Mouse (Mus musculus) forebrain, embryonic 10.5 days (tissue): Measurements from ENCODE around the gene Dok3. TPM values are rescaled to one million over a fixed set of nuclear protein-coding genes. Genes with fewer than 3 reads are reported as not detected.
A peak's percentile ranks its signal among the peaks of the same experiment; 100 is the strongest.
"Not testable (repeated sequence)": the region's sequence is repeated elsewhere in the genome, so short reads cannot be mapped to it uniquely, and the experiment has no call there.

ENCODE experiments used
- DNase-seq: peaks from one replicate; pipeline ENCODE4 v3.0.0-alpha.2; 2017; ENCODE audit warnings: low spot score; ENCODE audit errors: extremely low spot score
- H3K27ac ChIP-seq: fragments of 300-500 bp; sonication (generic); 2 replicates; pipeline ENCODE4 v1.5.1; 2016; ENCODE audit warnings: mild to moderate bottlenecking
- H3K27me3 ChIP-seq: fragments of 300-500 bp; sonication (generic); 2 replicates; pipeline ENCODE4 v1.6.1; 2016; ENCODE audit warnings: mild to moderate bottlenecking; ENCODE audit not compliant: poor library complexity, severe bottlenecking
- H3K36me3 ChIP-seq: fragments of 300-500 bp; sonication (generic); replicated peaks from 2 replicates; pipeline ENCODE4 v1.6.1; 2016; ENCODE audit warnings: mild to moderate bottlenecking, moderate library complexity
- H3K4me1 ChIP-seq: fragments of 300-500 bp; sonication (generic); 2 replicates; pipeline ENCODE4 v1.6.1; 2016
- H3K4me3 ChIP-seq: fragments of 300-500 bp; sonication (generic); 2 replicates; pipeline ENCODE4 v1.5.1; 2016; ENCODE audit warnings: mild to moderate bottlenecking, moderate library complexity
- H3K9me3 ChIP-seq: fragments of 300-500 bp; sonication (generic); 2 replicates; pipeline ENCODE4 v1.6.1; 2016; ENCODE audit warnings: mild to moderate bottlenecking, moderate library complexity
- WGBS: fragments of 180-500 bp; shearing (Covaris S2); methylation state at CpG from one replicate; pipeline ENCODE4 v1.1.7; 2016; 5-methylcytosine and 5-hydroxymethylcytosine counted together
- polyA plus RNA-seq: library from polyadenylated mRNA; unstranded; fragments of >200 nt; fragmentation: Nextera tagmentation; extraction: Ambion mirVana; gene quantifications from 2 replicates; pipeline ENCODE4 v1.2.1, GENCODE M21; 2016

Dok3 gene
- 3.3 and 4.2 TPM in 2 replicates for polyA plus RNA-seq

- no peaks in the 10 kb centered on the region for H3K9me3 ChIP-seq
- no peaks in the 10 kb centered on the region for H3K4me1 ChIP-seq
- peaks cover 77% of the 10 kb centered on the region for H3K36me3 ChIP-seq
- no peaks in the 10 kb centered on the region for H3K27me3 ChIP-seq
- H3K27ac ChIP-seq: no peak within 1 kb of the TSS
- H3K4me3 ChIP-seq: no peak within 1 kb of the TSS
- no peak for DNase-seq
- WGBS: 86% methylated on average over 8 of the region's 8 CpGs
Observed at GRCm38 (mm10) chr13:55529198-55529915, at the start of gene Dok3. Gene Dok3, minus strand, starts transcription at chr13:55529296.

- Histone ChIP-seq H3K27me3 (no peaks in the 10 kb centered on the region), H3K9me3 (no peaks in the 10 kb centered on the region; the same call in 1 of the 2 replicates), H3K36me3 (no peaks in the 10 kb centered on the region; the same call in 1 of the 2 replicates), H3K27ac (no peak overlapping the region), H3K4me1 (no peaks in the 10 kb centered on the region), H3K4me3 (no peak overlapping the region)
- no peak for DNase-seq
- WGBS: 86% methylated on average over 4 of the region's 4 CpGs
Observed at GRCm38 (mm10) chr13:55578086-55578485, 49.0 kb upstream of the Dok3 start.

DNA sequence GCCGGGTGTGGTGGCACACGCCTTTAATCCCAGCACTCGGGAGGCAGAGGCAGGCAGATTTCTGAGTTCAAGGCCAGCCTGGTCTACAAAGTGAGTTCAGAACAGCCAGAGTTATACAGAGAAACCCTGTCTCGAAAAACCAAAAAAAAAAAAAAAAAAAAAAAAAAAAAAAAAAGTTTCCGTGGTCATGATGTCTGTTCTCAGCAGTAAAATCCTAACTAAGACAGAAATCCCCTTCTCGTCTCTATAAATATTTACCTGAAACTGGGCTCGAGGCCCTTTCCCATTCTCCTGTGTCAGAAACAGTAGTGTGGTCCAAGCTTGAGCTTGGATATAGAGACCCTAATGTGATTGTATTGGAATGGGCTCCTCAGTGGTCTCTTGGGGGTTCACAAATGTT lies 47.8 kb upstream of the Dok3 start:
- DNase-seq: not testable (repeated sequence)

DNA sequence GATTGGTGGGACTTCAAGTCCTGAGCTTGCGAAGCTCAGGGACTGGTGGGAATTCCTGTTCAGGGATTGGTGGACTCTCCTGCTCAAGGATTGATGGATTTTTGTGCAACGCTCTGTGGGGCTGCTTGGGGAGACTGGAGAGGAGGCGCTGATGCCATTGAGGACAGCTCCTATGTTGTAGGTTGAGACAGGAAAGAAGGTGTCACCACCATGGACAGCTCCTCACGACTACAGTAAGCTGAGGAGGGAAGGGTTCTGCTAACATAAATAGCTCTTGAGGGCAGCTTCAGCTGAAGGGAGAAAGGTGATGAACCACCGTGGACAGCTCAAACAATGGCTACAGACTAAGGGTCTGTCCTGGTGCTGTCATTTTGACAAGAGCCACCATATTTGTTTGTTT lies 46.8 kb upstream of the Dok3 start:
- WGBS: 64% methylated on average over 5 of the region's 5 CpGs
- no peaks in the 10 kb centered on the region for H3K27me3 ChIP-seq
- H3K27ac ChIP-seq: no peak overlapping the region
- no peak overlapping the region for H3K4me3 ChIP-seq
- no peak for DNase-seq
- no peaks in the 10 kb centered on the region; the same call in 1 of the 2 replicates for H3K36me3 ChIP-seq
- peaks cover 12% of the 10 kb centered on the region for H3K4me1 ChIP-seq
- H3K9me3 ChIP-seq: no peaks in the 10 kb centered on the region; the same call in 1 of the 2 replicates

More for the DNA sequence above, 47.8 kb upstream of the Dok3 start:
- not testable (repeated sequence) for H3K4me3 ChIP-seq, H3K27me3 ChIP-seq, H3K4me1 ChIP-seq, H3K27ac ChIP-seq, H3K36me3 ChIP-seq, H3K9me3 ChIP-seq
- 91% methylated on average over 7 of the region's 7 CpGs for WGBS

GRCm38 (mm10) chr13:55574321-55574720 lies 45.2 kb upstream of the Dok3 start:
- no peaks in the 10 kb centered on the region for H3K27me3 ChIP-seq
- no peak overlapping the region for H3K4me3 ChIP-seq
- DNase-seq: no peak
- peaks cover 21% of the 10 kb centered on the region for H3K4me1 ChIP-seq
- H3K9me3 ChIP-seq: no peaks in the 10 kb centered on the region; the same call in 1 of the 2 replicates
- H3K27ac ChIP-seq: no peak overlapping the region
- WGBS: 89% methylated on average over 5 of the region's 5 CpGs
- peaks cover 1% of the 10 kb centered on the region; the same call in 1 of the 2 replicates for H3K36me3 ChIP-seq

DNA sequence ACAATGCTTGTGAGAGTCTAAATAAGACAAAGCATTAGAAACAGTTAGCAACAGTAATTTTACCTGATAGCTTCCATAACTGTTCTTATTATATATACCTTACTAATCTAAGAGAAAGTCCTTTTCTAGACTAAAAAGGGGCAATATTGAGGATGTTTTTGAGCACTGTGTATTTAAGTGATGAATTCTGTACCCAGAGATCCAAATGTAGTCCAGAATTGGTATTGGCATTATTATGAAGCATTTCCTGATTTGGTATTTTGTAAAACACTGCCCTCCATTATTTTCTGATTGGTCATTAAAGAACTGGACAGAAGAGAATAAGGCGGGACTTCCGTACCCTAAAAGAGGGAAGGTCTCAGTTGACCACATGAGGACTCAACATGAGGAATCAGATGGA lies 44.3 kb upstream of the Dok3 start, which contains the start of gene Tmed9:
TSS of gene Tmed9 (plus strand) at position 301 of the 400 bp plus-strand sequence.
- H3K4me3 ChIP-seq: no peak within 1 kb of the TSS
- no peaks in the 10 kb centered on the region for H3K27me3 ChIP-seq
- H3K4me1 ChIP-seq: peaks cover 26% of the 10 kb centered on the region
- no peak for DNase-seq
- 97% methylated on average over 2 of the region's 2 CpGs for WGBS
- no peak within 1 kb of the TSS for H3K27ac ChIP-seq
- no peaks in the 10 kb centered on the region for H3K9me3 ChIP-seq
- peaks cover 10% of the 10 kb centered on the region for H3K36me3 ChIP-seq

DNA sequence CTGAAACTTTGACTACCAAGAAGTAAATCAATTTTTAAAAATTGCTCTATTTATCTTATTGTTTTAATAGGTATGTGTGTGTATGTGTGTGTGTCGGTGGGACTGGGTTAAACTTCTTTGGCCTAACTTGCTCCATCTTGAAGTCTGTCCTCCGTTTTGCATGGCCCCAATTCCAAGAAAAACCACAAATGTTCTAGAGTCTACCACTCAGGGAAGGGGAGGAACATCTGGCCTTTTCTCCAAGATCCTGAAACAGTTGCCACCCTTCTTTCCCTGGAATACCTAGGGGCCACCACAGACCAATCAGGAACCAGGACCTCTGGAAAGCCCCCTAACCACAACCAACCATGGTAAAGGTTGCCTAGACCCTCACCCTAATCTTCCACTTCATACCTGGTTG lies 42.9 kb upstream of the Dok3 start:
- peaks cover 28% of the 10 kb centered on the region for H3K4me1 ChIP-seq
- no peaks in the 10 kb centered on the region for H3K9me3 ChIP-seq
- 84% methylated on average over 2 of the region's 2 CpGs for WGBS
- peaks cover 22% of the 10 kb centered on the region for H3K36me3 ChIP-seq
- H3K27me3 ChIP-seq: no peaks in the 10 kb centered on the region
- DNase-seq: no peak
- H3K27ac ChIP-seq: no peak overlapping the region; the same call in 1 of the 2 replicates
- peak overlapping the region; percentile 99; the same call in 1 of the 2 replicates for H3K4me3 ChIP-seq

- Histone ChIP-seq H3K4me3 (peak within 1 kb of the TSS; percentile 99), H3K9me3 (no peaks in the 10 kb centered on the region), H3K27me3 (no peaks in the 10 kb centered on the region), H3K36me3 (peaks cover 30% of the 10 kb centered on the region), H3K4me1 (peaks cover 28% of the 10 kb centered on the region), H3K27ac (peak within 1 kb of the TSS; percentile 96)
- peak; percentile 95 for DNase-seq
- WGBS: 3% methylated on average over 46 of the region's 47 CpGs
Observed at GRCm38 (mm10) chr13:55571027-55571751, 42.1 kb upstream of the Dok3 start, which contains the start of gene Fam193b. Gene Fam193b, minus strand, starts transcription at chr13:55571120.

DNA sequence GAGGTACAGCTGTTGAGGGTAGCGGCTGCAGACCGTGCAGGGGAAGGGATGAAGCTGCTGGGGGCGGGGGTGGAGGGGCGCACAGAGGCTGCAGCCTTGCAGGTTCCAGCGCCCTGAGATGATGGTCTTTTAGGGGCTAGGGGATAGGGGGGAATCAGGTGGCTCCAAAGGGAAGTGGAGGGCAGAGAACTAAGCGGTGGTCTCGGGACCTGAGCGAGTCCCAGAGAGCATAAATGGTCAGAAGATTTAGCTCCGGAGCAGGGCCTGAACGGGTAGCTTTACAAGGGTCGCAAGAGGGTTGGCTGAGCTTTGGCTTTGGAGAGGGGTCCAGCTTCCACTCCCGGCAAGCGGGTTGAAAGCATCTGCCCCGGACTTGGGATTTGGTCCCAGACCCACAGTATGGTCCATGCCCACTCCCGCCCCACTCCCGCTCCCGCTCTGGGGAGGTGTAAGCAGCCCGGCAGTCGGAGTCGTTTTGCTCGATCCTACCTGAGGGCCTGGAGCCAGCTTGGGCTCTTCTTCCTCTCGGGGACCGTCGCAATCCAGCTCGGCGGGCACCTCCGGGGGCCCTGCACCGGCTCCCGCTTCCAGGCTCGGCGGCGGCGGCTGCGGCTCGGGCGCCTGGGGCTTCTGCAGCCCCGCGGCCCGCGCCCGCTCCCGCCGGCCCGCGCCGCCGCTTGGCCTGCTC lies 41.3 kb upstream of the Dok3 start:
- H3K4me3 ChIP-seq: peak overlapping the region; percentile 99
- H3K27ac ChIP-seq: peak overlapping the region; percentile 96
- 1% methylated on average over 47 of the region's 47 CpGs for WGBS
- H3K36me3 ChIP-seq: peaks cover 38% of the 10 kb centered on the region
- no peaks in the 10 kb centered on the region for H3K27me3 ChIP-seq
- peak; percentile 49 for DNase-seq
- H3K4me1 ChIP-seq: peaks cover 28% of the 10 kb centered on the region
- no peaks in the 10 kb centered on the region for H3K9me3 ChIP-seq

DNA sequence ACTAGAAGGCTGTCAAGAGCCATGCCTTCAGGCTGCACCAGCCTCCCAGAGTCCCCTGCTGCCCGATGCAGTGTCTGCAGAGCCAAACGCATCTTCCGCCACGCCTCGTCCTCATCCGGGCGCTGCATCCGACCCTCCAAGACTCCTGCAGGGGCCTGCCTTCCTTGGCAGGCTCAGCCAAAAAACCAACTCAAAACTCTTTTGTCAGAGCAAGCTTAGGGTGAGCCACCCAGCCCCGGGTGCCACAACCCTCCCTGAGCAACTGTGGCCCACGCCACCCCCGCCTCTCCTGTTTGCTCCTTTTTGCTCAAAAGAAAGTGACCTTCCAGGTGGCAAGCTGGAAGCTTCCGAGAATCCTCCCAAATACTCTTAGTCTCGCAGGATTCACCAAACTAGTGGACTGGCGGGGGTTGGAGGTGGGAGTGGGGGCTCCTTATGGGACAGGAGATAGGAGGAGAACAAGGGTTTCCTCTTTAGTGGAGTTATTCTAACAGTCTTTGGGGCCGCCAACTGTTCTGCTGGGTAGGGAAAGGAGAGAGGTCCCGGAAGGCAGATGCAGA lies 40.7 kb upstream of the Dok3 start:
- H3K4me1 ChIP-seq: peaks cover 28% of the 10 kb centered on the region
- no peaks in the 10 kb centered on the region for H3K9me3 ChIP-seq
- no peak for DNase-seq
- H3K4me3 ChIP-seq: peak overlapping the region; percentile 99
- WGBS: 14% methylated on average over 16 of the region's 16 CpGs
- H3K27me3 ChIP-seq: no peaks in the 10 kb centered on the region
- peak overlapping the region; percentile 96 for H3K27ac ChIP-seq
- H3K36me3 ChIP-seq: peaks cover 44% of the 10 kb centered on the region

- not testable (repeated sequence) for H3K9me3 ChIP-seq, H3K27ac ChIP-seq, H3K27me3 ChIP-seq, DNase-seq, H3K4me3 ChIP-seq
- 94% methylated on average over 4 of the region's 4 CpGs for WGBS
- Histone ChIP-seq H3K4me1 (peaks cover 28% of the 10 kb centered on the region), H3K36me3 (peaks cover 57% of the 10 kb centered on the region)
Observed at GRCm38 (mm10) chr13:55568524-55568923, 39.4 kb upstream of the Dok3 start.

DNA sequence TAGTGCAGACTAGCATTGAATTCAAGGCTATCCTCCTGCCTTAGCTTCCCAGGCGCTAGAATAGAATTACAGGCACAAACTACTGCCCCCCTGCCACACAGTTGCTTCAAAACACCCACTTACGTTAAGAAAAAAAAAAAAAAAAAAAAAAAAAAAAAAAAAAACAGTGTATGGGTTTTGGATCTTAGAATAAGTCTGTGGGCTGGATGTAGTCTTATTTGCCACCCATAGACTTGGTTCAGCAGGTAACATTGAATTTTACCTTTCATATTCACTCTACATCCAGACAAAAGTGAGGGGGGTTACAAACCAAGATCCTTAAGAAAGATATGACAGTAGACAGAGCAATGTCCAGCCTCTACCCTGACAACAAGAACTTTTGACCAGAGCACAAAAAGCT lies 38.9 kb upstream of the Dok3 start:
- no peak for DNase-seq
- Histone ChIP-seq H3K36me3 (peaks cover 63% of the 10 kb centered on the region), H3K4me1 (peaks cover 28% of the 10 kb centered on the region), H3K4me3 (no peak overlapping the region), H3K27me3 (no peaks in the 10 kb centered on the region), H3K27ac (no peak overlapping the region), H3K9me3 (no peaks in the 10 kb centered on the region)
- WGBS: 85% methylated on average over 2 of the region's 2 CpGs
